Mouse (Mus musculus) neural tube, postnatal 0 days (tissue): ENCODE measurements around the gene Gm11758. TPM values are rescaled to one million over a fixed set of nuclear protein-coding genes. Genes with fewer than 3 reads are reported as not detected.

Experiments
- polyA plus RNA-seq: library from polyadenylated mRNA; unstranded; fragments of >200 nt; fragmentation: Nextera tagmentation; extraction: Ambion mirVana; gene quantifications from 2 replicates; pipeline ENCODE4 v1.2.1, GENCODE M21; 2015

The Gm11758 gene
- polyA plus RNA-seq: not detected in 2 replicates

GRCm38 (mm10) chr4:73876166-73876565 is at the start of gene Gm11758:
Gm11758 (minus strand) TSS chr4:73876266.

DNA sequence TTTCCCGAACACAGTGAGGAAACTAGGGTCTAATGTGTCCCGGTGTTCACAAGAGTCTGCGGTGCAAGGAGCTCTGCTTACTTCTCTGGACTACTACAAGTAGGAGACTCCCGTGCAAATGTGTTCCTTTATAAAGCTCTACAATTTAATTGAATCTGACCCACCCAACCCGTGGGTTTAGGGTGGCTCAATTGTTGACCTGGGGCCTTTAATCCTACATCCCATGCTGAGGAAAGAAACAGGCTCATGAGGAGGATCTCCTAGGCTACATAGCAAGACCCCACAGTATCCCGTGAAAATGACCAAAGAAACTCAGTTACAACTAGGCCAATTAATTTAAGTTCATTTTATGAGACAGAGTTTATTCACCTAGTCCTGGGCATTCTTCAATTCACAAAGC is 44.6 kb upstream of the Gm11758 start, which contains the start of gene Gm11756:
Gene Gm11756 (minus strand): TSS at position 101 of the 400 bp plus-strand sequence.

DNA sequence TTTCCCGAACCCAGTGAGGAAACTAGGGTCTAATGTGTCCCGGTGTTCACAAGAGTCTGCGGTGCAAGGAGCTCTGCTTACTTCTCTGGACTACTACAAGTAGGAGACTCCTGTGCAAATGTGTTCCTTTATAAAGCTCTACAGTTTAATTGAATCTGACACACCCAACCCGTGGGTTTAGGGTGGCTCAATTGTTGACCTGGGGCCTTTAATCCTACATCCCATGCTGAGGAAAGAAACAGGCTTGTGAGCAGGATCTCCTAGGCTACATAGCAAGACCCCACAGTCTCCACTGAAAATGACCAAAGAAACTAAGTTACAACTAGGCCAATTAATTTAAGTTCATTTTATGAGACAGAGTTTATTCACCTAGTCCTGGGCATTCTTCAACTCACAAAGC is 29.8 kb upstream of the Gm11758 start, which contains the start of gene Gm13871:
Gene Gm13871 (minus strand): TSS at position 101 of the 400 bp plus-strand sequence.

GRCm38 (mm10) chr4:73891012-73891411 is 14.9 kb upstream of the Gm11758 start, which contains the start of gene Gm11757:
Gm11757 (minus strand) TSS chr4:73891112.

Other genes starting within 250 kb of the Gm11758 start
- not detected in 2 replicates for gene Gm11236, start 238.1 kb downstream of the Gm11758 start, polyA plus RNA-seq
- gene Gm11239, start 207.9 kb downstream of the Gm11758 start, polyA plus RNA-seq: not detected in 2 replicates
- gene Gm428, start 192.8 kb downstream of the Gm11758 start, polyA plus RNA-seq: not detected in 2 replicates
- gene Rasef, start 85.3 kb downstream of the Gm11758 start, polyA plus RNA-seq: 0.71 and 0.83 TPM in 2 replicates
- gene Gm11757, start 14.8 kb upstream of the Gm11758 start, polyA plus RNA-seq: not detected in 2 replicates
- not detected in 2 replicates for gene Gm13871, start 29.7 kb upstream of the Gm11758 start, polyA plus RNA-seq
- gene Gm11756, start 44.5 kb upstream of the Gm11758 start, polyA plus RNA-seq: not detected in 2 replicates
- gene 2310002L09Rik, start 74.6 kb upstream of the Gm11758 start, polyA plus RNA-seq: 0.22 TPM in 1 of 2 replicates, not detected in the other
- 27.1 and 27.6 TPM in 2 replicates for gene Frmd3, start 137.2 kb upstream of the Gm11758 start, polyA plus RNA-seq